Mouse (Mus musculus): ENCODE results near the gene Tas2r137.
A peak's percentile ranks its signal among the peaks of the same experiment; 100 is the strongest.

The Tas2r137 gene

GRCm38 (mm10) chr6:40490933-40491332 is at the start of gene Tas2r137:
Gene Tas2r137, plus strand, starts transcription at chr6:40491233.
- DNase-seq = no peak

- DNase-seq = no peak
Measured at GRCm38 (mm10) chr6:40441276-40441675, 49.8 kb upstream of the Tas2r137 start.

GRCm38 (mm10) chr6:40441755-40442154 is 49.3 kb upstream of the Tas2r137 start:
- DNase-seq = peak; percentile 41

- DNase-seq = no peak
Measured at GRCm38 (mm10) chr6:40443281-40443928, 47.6 kb upstream of the Tas2r137 start.

GRCm38 (mm10) chr6:40448626-40449025 is 42.4 kb upstream of the Tas2r137 start:
- no peak for DNase-seq

GRCm38 (mm10) chr6:40454436-40455041 is 36.5 kb upstream of the Tas2r137 start:
- no peak for DNase-seq

- DNase-seq = peak; percentile 25
Measured at GRCm38 (mm10) chr6:40465710-40466109, 25.3 kb upstream of the Tas2r137 start.

- peak; percentile 93 for DNase-seq
Measured at GRCm38 (mm10) chr6:40470916-40471719, 19.9 kb upstream of the Tas2r137 start, which contains the start of gene Ssbp1. Gene Ssbp1, plus strand, starts transcription at chr6:40471352.

- no peak for DNase-seq
Measured at GRCm38 (mm10) chr6:40471720-40472010, 19.4 kb upstream of the Tas2r137 start.

GRCm38 (mm10) chr6:40476132-40476531 is 14.9 kb upstream of the Tas2r137 start:
- no peak for DNase-seq

GRCm38 (mm10) chr6:40479705-40480104 is 11.3 kb upstream of the Tas2r137 start:
- no peak for DNase-seq

- DNase-seq = no peak
Measured at GRCm38 (mm10) chr6:40482318-40482717, 8.7 kb upstream of the Tas2r137 start.

GRCm38 (mm10) chr6:40493229-40493628 is 2.2 kb downstream of the Tas2r137 start, which contains the start of gene Tas2r108:
Gene Tas2r108, plus strand, starts transcription at chr6:40493529.
- no peak for DNase-seq

GRCm38 (mm10) chr6:40519408-40519807 is 28.4 kb downstream of the Tas2r137 start, which contains the start of gene Prss37:
Gene Prss37, minus strand, starts transcription at chr6:40519508.
- DNase-seq = no peak
